Mouse (Mus musculus) erythroblast, embryonic 14.5 days (primary cell): ENCODE data around the gene Fgfrl1.

Experiments
- GATA1 ChIP-seq: IDR thresholded peaks from 2 replicates; pipeline ENCODE4 v1.6.1; 2012; ENCODE audit warnings: low read length, inconsistent platforms, mixed read lengths
- TAL1 ChIP-seq: IDR thresholded peaks from 3 replicates; pipeline ENCODE4 v1.6.1; 2012; ENCODE audit warnings: low read length, inconsistent platforms, mixed read lengths

DNA sequence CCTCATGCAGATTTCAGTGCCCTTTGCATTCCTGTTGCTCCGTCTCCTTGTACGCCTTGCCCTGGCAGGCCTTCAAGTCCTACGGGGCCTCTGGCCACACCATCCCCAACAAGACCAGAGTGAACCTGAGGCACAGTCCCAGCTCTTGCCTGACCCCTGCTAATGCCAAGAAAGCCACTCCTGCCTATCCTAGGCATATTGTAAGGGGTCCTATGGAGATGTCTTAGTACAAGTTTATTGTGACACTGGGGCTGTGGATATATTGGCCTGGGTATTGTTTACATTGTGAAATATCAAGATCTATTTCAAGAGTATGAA is 45.9 kb upstream of the Fgfrl1 start:
- TF ChIP-seq GATA1 (no peak), TAL1 (no peak)
